Mouse (Mus musculus): Measurements from ENCODE around the gene Vmn1r173. TPM values are rescaled to one million over a fixed set of nuclear protein-coding genes. Genes with fewer than 3 reads are reported as not detected.

Vmn1r173 gene
- polyA plus RNA-seq (2014; fragmentation: Illumina TruSeq; extraction: RNeasy Lipid Tissue Mini Kit (QIAGEN cat#74804); ENCODE audit: low read depth, low replicate concordance) = not detected

GRCm38 (mm10) chr7:23700403-23700802, at the start of gene Vmn1r173:
TSS of gene Vmn1r173 (plus strand) at chr7:23700703.

GRCm38 (mm10) chr7:23658016-23658415, 42.5 kb upstream of the Vmn1r173 start, which contains the start of gene Vmn1r172:
TSS of gene Vmn1r172 (plus strand) at chr7:23658316.

GRCm38 (mm10) chr7:23751970-23752369, 51.5 kb downstream of the Vmn1r173 start, which contains the start of gene Vmn1r174:
TSS of gene Vmn1r174 (plus strand) at chr7:23752270.

Other genes starting within 250 kb of the Vmn1r173 start
- not detected for gene Vmn1r167, start 193.5 kb upstream of the Vmn1r173 start, polyA plus RNA-seq (2014; fragmentation: Illumina TruSeq; extraction: RNeasy Lipid Tissue Mini Kit (QIAGEN cat#74804); ENCODE audit: low read depth, low replicate concordance)
- not detected for gene Vmn1r168, start 161.0 kb upstream of the Vmn1r173 start, polyA plus RNA-seq (2014; fragmentation: Illumina TruSeq; extraction: RNeasy Lipid Tissue Mini Kit (QIAGEN cat#74804); ENCODE audit: low read depth, low replicate concordance)
- not detected for gene Vmn1r169, start 125.2 kb upstream of the Vmn1r173 start, polyA plus RNA-seq (2014; fragmentation: Illumina TruSeq; extraction: RNeasy Lipid Tissue Mini Kit (QIAGEN cat#74804); ENCODE audit: low read depth, low replicate concordance)
- gene Vmn1r170, start 94.5 kb upstream of the Vmn1r173 start, polyA plus RNA-seq (2014; fragmentation: Illumina TruSeq; extraction: RNeasy Lipid Tissue Mini Kit (QIAGEN cat#74804); ENCODE audit: low read depth, low replicate concordance) = not detected
- not detected for gene Vmn1r171, start 70.0 kb upstream of the Vmn1r173 start, polyA plus RNA-seq (2014; fragmentation: Illumina TruSeq; extraction: RNeasy Lipid Tissue Mini Kit (QIAGEN cat#74804); ENCODE audit: low read depth, low replicate concordance)
- gene Vmn1r172, start 42.4 kb upstream of the Vmn1r173 start, polyA plus RNA-seq (2014; fragmentation: Illumina TruSeq; extraction: RNeasy Lipid Tissue Mini Kit (QIAGEN cat#74804); ENCODE audit: low read depth, low replicate concordance) = not detected
- not detected for gene Vmn1r174, start 51.6 kb downstream of the Vmn1r173 start, polyA plus RNA-seq (2014; fragmentation: Illumina TruSeq; extraction: RNeasy Lipid Tissue Mini Kit (QIAGEN cat#74804); ENCODE audit: low read depth, low replicate concordance)
- not detected for gene Vmn1r175, start 109.9 kb downstream of the Vmn1r173 start, polyA plus RNA-seq (2014; fragmentation: Illumina TruSeq; extraction: RNeasy Lipid Tissue Mini Kit (QIAGEN cat#74804); ENCODE audit: low read depth, low replicate concordance)
- not detected for gene Vmn1r176, start 136.7 kb downstream of the Vmn1r173 start, polyA plus RNA-seq (2014; fragmentation: Illumina TruSeq; extraction: RNeasy Lipid Tissue Mini Kit (QIAGEN cat#74804); ENCODE audit: low read depth, low replicate concordance)
- gene Vmn1r177, start 165.7 kb downstream of the Vmn1r173 start, polyA plus RNA-seq (2014; fragmentation: Illumina TruSeq; extraction: RNeasy Lipid Tissue Mini Kit (QIAGEN cat#74804); ENCODE audit: low read depth, low replicate concordance) = not detected
- gene Vmn1r178, start 191.3 kb downstream of the Vmn1r173 start, polyA plus RNA-seq (2014; fragmentation: Illumina TruSeq; extraction: RNeasy Lipid Tissue Mini Kit (QIAGEN cat#74804); ENCODE audit: low read depth, low replicate concordance) = not detected
- not detected for gene Vmn1r179, start 226.3 kb downstream of the Vmn1r173 start, polyA plus RNA-seq (2014; fragmentation: Illumina TruSeq; extraction: RNeasy Lipid Tissue Mini Kit (QIAGEN cat#74804); ENCODE audit: low read depth, low replicate concordance)
- gene Vmn1r180, start 249.9 kb downstream of the Vmn1r173 start, polyA plus RNA-seq (2014; fragmentation: Illumina TruSeq; extraction: RNeasy Lipid Tissue Mini Kit (QIAGEN cat#74804); ENCODE audit: low read depth, low replicate concordance) = not detected